Mouse (Mus musculus): ENCODE data around the gene Kctd2.

DNA sequence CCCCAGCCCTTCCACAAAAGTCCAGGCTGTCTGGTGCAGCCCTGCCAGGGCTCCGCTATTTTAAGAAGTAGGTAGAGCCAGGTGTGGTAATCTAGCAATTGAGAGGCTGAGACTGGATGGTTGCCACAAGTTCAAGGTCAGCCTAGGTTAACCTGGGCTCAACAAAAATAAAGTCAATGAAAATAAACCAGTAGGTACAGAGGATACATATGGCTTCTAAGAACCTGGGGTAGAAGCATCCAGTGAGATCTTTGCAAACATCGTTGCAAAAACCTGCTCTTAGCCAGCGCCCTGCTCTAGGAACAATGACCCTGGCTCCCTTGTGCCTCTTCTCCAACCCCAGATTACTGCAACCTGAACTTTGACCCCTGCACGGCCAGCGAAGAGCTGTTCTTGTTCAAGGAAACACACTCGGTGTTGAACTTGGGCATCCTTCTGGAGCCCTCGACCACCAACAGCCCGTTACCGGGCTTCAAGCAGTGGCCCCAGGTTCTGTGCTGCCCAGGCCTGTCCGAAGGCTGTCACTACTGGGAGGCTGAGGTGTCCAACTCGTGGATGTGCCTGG lies 27.5 kb downstream of the Kctd2 start:
- TF ChIP-seq CTCF (IDR thresholded peaks at IDR 0.05; ENCODE audit: control insufficient read depth, insufficient read depth, insufficient replicate concordance, low read depth, low read length) (no peak), POLR2A (IDR thresholded peaks at IDR 0.05; ENCODE audit: control insufficient read depth, low read depth, low read length) (no peak)
